Mouse (Mus musculus): ENCODE results near the gene Fnd3c2. TPM values are rescaled to one million over a fixed set of nuclear protein-coding genes. Genes with fewer than 3 reads are reported as not detected.

Gene Fnd3c2
- polyA plus RNA-seq (2014; fragmentation: Illumina TruSeq; extraction: RNeasy Lipid Tissue Mini Kit (QIAGEN cat#74804); ENCODE audit: low read depth, low replicate concordance): not detected

GRCm38 (mm10) chrX:106255276-106255675, at the start of gene Fnd3c2:
TSS of gene Fnd3c2 (minus strand) at chrX:106255376.

GRCm38 (mm10) chrX:106221058-106221457, 34.1 kb downstream of the Fnd3c2 start, which contains the start of gene Taf9b:
TSS of gene Taf9b (minus strand) at chrX:106221158.

GRCm38 (mm10) chrX:106186713-106187649, 68.2 kb downstream of the Fnd3c2 start, which contains the start of gene Pgk1:
TSS of gene Pgk1 (plus strand) at chrX:106187100.

Other genes with a start within 250 kb of the Fnd3c2 start
- gene Magt1, start 243.5 kb downstream of the Fnd3c2 start, polyA plus RNA-seq (2014; fragmentation: Illumina TruSeq; extraction: RNeasy Lipid Tissue Mini Kit (QIAGEN cat#74804); ENCODE audit: low read depth, low replicate concordance): 169 TPM
- gene Cox7b, start 239.7 kb downstream of the Fnd3c2 start, polyA plus RNA-seq (2014; fragmentation: Illumina TruSeq; extraction: RNeasy Lipid Tissue Mini Kit (QIAGEN cat#74804); ENCODE audit: low read depth, low replicate concordance): 2,143 TPM
- gene Atp7a, start 228.1 kb downstream of the Fnd3c2 start, polyA plus RNA-seq (2014; fragmentation: Illumina TruSeq; extraction: RNeasy Lipid Tissue Mini Kit (QIAGEN cat#74804); ENCODE audit: low read depth, low replicate concordance): 43.5 TPM
- 1.5 TPM for gene Tlr13, start 112.2 kb downstream of the Fnd3c2 start, polyA plus RNA-seq (2014; fragmentation: Illumina TruSeq; extraction: RNeasy Lipid Tissue Mini Kit (QIAGEN cat#74804); ENCODE audit: low read depth, low replicate concordance)
- 521 TPM for gene Pgk1, start 68.3 kb downstream of the Fnd3c2 start, polyA plus RNA-seq (2014; fragmentation: Illumina TruSeq; extraction: RNeasy Lipid Tissue Mini Kit (QIAGEN cat#74804); ENCODE audit: low read depth, low replicate concordance)
- 68.6 TPM for gene Taf9b, start 34.2 kb downstream of the Fnd3c2 start, polyA plus RNA-seq (2014; fragmentation: Illumina TruSeq; extraction: RNeasy Lipid Tissue Mini Kit (QIAGEN cat#74804); ENCODE audit: low read depth, low replicate concordance)
- not detected for gene Fndc3c1, start 230.0 kb upstream of the Fnd3c2 start, polyA plus RNA-seq (2014; fragmentation: Illumina TruSeq; extraction: RNeasy Lipid Tissue Mini Kit (QIAGEN cat#74804); ENCODE audit: low read depth, low replicate concordance)

Measured in kidney, adult 10 weeks (tissue).